Mouse (Mus musculus) stomach, adult 2 months (tissue): ENCODE data around the gene Terb1. TPM values are rescaled to one million over a fixed set of nuclear protein-coding genes. Genes with fewer than 3 reads are reported as not detected.

Experiments used
- polyA plus RNA-seq: library from polyadenylated mRNA; depleted of rRNA; stranded (reverse); fragments of >200 nt; gene quantifications from 2 replicates; pipeline ENCODE4 v1.2.3, GENCODE M21; 2012; rRNA removed

The Terb1 gene
- polyA plus RNA-seq, result 0.04 and 0.13 TPM in 2 replicates

GRCm38 (mm10) chr8:104509061-104510006, at the start of gene Terb1:
TSS of gene Terb1 (minus strand) at chr8:104509910.

GRCm38 (mm10) chr8:104533971-104534778, 24.5 kb upstream of the Terb1 start, which contains the start of the genes Nae1 and Car7:
TSS of gene Nae1 (minus strand) at chr8:104534637.
TSS of gene Car7 (plus strand) at chr8:104534689.

GRCm38 (mm10) chr8:104442299-104443124, 67.2 kb downstream of the Terb1 start, which contains the start of gene Dync1li2:
TSS of gene Dync1li2 (minus strand) at chr8:104443047.

Other genes with a start within 250 kb of the Terb1 start
- not detected in 2 replicates for gene Cmtm2a, start 216.7 kb downstream of the Terb1 start, polyA plus RNA-seq
- gene Gm45711, start 199.8 kb downstream of the Terb1 start, polyA plus RNA-seq, result not detected in 2 replicates
- gene Cmtm1, start 199.8 kb downstream of the Terb1 start, polyA plus RNA-seq, result not detected in 2 replicates
- not detected in 2 replicates for gene Gm11020, start 188.3 kb downstream of the Terb1 start, polyA plus RNA-seq
- gene Cmtm2b, start 187.7 kb downstream of the Terb1 start, polyA plus RNA-seq, result not detected in 2 replicates
- gene Cmtm3, start 170.5 kb downstream of the Terb1 start, polyA plus RNA-seq, result 31.8 and 34.4 TPM in 2 replicates
- gene Cmtm4, start 114.1 kb downstream of the Terb1 start, polyA plus RNA-seq, result 14.2 and 14.5 TPM in 2 replicates
- 3.2 and 4.5 TPM in 2 replicates for gene Dync1li2, start 66.9 kb downstream of the Terb1 start, polyA plus RNA-seq
- 0.77 and 0.78 TPM in 2 replicates for gene Nae1, start 24.7 kb upstream of the Terb1 start, polyA plus RNA-seq
- gene Car7, start 24.8 kb upstream of the Terb1 start, polyA plus RNA-seq, result 2.8 and 3.1 TPM in 2 replicates
- gene Pdp2, start 81.5 kb upstream of the Terb1 start, polyA plus RNA-seq, result 1.0 and 1.1 TPM in 2 replicates
- gene Cdh16, start 114.5 kb upstream of the Terb1 start, polyA plus RNA-seq, result 0.04 TPM in 1 of 2 replicates, not detected in the other
- 6.5 and 13.8 TPM in 2 replicates for gene Rrad, start 121.4 kb upstream of the Terb1 start, polyA plus RNA-seq
- gene Ciao2b, start 132.1 kb upstream of the Terb1 start, polyA plus RNA-seq, result 27.4 and 32.5 TPM in 2 replicates
- gene Ces2a, start 224.1 kb upstream of the Terb1 start, polyA plus RNA-seq, result 7.3 and 13.3 TPM in 2 replicates